Mouse (Mus musculus) 3T3-L1 (cell line): ENCODE results near the gene Stx8.

Source experiments
- DNase-seq: peaks from one replicate; pipeline ENCODE4 v3.0.0-alpha.2; 2015; ENCODE audit warnings: low read depth, low spot score

Gene Stx8

DNA sequence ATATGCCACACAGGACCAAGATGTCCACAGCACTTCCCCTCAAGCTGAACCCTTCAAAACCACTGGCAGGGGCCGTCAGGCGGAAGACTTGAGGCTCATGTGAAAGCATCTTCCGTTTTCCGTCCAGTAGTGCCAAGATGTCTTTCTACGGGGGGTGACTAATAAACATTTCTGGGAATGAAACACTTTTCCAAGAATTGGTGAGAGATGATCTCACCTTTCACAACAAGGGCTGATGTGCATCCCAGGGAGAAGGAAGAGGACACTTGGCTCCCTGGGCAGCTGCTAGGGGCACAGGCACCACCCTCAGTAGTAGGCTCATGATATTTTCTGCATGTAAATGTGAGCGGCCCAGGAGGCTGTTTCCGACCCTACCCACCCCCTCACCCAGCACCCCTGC, 256.2 kb downstream of the Stx8 start:
- DNase-seq: peak; percentile 91

DNA sequence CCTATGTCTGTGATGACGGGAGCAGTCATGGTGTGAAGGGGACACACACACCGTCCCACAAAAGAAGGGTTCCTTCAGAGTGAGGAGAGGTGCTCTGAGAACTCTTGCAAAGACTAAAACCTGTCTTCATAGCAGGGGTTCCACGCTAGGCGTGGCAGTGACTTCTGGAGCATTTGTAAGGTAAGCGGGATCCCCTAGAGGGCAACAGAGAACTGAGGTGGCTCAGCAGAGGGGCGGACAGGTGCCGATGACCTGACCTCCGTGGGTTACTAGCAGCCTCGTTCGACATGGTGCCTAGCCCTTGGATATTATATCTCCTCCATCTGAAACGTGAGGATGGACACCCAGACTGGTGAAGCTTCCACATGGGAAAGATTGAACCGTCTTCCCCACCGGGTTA, 257.1 kb downstream of the Stx8 start:
- no peak for DNase-seq

DNA sequence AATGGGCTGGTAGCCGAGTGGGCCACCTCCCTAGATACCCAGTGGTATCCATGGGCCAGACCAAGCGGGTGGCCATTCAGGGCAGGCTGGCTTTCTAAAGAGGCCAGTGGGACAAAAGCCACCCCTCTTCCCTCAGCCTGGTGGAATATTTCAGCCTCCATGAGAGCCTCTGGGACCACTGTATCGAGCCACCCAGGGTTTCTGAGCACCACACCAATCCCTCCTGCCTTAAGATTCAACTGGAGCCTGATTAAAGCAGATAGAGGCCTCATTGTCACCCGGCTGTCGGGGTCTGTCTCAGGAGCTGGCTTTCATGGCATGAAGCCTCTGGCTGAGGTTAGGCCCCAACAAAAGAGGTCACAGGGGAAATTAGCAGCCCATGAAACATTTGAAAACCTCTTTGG, 260.7 kb downstream of the Stx8 start:
- no peak for DNase-seq

DNA sequence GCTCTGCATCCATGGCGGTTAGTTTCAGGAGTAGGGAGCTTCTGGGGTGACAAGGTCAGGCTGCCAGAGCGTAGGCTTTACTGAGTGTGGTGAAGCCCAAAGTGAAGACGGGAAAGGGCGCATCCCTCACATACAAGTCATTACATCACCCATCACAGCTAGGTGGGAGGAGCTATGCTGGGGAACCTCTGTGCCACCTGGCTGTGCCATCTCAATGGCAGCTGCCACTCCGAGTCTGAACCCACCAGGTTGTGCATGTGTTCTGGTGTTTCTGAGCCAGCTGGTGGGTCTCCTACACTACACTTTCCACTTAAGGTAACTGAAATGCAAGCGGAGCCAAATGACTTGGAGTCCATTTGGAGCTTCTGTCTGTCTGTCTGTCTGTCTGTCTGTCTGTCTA, 261.8 kb downstream of the Stx8 start:
- no peak for DNase-seq

DNA sequence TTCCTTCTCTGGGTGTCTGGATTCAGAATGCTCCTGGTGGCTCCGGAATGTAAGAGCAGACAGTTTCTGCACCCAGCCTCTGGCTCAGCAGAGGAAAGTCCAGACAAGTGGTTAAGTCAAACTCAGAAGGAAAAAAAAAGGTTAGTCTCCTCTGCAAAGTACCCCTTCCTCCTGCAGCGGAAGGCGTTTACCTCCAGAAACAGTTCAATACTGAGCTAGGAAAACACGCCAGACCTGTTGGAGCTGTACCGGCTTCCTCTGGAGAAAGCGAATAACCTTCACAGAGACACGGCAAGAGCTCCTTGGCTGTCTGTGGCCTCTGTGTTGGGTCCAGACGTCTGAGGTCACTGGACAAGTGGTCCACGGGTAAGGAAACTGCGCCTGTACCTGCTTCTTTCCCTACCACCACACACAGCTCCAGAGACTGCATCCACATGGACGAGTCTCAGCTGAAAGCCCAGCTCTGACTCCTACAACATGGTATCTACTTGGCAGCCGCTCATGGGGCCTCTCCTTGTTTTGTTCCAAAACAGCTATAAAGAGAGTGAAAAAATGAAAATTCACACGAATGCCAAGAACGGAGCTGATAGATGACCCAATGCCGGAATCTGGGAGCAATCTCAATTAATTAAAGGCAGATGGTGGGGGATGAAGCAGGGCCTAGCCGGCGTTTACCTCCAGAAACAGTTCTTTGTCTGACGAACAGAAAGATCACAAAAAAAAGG, 263.1 kb downstream of the Stx8 start:
- peak; percentile 88 for DNase-seq

DNA sequence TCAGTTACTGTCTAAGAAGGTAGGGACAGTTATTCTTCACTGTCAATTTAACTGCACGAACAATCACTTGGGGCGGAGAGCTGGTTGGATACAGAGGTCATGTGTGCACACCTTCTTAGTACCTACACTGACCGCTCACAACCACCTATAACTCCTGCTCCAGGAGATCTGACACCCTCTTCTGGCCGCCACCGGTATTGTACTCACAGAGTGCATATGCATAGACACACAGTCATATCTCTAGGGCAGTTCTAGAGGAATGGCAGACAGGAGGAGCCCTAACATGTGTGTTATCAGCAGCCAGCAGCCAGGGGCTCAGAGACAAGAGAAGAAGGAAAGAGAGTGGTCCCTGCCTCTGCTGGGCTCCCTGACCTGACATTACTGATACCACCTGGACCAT, 265.6 kb downstream of the Stx8 start:
- no peak for DNase-seq

DNA sequence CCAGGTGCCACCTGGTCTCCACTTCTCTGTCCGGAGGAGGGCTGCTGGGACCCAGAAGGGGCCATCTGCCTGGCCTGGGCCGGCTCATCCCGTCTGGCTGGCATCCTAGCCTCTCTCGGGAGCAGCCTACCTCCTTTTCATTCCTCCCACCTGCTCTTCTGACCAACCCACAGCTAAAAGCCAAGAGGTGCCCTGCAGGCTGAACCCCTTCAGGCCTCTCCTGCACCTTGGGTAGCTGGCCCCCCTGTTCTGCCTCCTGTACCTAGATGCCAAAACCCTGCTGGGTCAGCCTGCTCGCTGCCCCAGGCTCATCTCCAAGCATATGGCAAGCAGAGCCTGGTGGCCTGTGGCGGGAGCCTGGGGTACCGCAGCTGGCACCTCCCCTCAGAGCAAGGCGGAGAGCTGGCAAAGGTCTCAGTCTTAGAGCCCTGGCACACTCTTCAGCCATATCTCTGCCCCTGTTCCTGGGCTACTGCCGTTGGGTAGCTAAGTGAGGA, 267.5 kb downstream of the Stx8 start:
- DNase-seq: no peak

DNA sequence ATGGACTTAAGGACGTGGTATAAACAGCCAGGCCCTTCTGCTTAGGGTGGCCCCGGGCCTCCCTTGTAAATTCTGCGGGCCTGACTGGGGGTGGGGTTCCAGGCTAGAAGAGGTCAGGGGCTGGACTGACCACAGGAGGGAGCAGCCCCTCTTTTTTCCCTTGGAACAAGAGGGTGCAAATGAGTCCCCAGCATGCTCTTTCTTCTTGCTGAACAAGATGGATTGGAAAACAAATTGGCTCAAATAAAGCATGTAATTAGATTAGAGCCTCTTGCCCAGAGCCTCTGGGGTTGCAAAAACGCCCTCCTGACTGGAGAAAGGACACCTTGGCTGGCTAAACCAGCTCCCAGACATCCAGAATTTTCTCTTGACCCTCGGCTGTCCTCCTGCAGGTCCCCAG, 273.8 kb downstream of the Stx8 start:
- DNase-seq: no peak

DNA sequence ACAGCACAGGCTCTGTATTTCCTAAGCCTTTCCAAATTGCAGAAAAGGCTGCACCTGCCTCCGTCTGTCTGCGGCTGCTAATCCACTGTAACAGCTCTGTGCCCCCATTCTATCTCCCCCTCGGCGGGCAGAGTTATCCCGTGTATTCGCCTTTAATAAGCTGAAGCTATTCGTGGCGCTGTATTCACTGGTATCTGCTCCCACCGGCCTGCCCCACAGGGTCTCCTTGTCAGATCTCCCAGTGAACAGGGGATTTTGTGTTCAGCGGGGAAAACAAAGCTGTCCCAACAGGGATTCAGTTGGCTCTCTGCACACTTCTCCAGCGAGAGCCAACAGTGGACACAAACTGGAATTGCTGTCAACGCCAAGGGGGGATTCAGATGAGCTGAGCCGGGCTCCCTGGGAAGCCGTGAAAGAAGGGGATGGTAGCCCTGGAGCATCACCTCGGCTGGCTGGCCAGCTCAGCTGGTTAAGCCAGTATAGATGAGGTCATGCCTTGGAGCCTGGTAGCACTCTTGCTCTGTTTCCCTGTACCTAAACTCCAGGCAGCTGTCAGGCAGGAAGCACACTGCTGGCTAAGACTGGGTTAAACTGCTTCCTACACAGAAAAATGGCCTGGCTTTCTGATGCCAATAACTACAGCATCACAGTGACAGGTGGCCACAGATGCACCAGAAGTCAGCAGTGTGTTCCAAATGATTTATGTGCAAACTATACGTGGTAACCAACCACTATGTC, 278.4 kb downstream of the Stx8 start:
- DNase-seq: no peak

DNA sequence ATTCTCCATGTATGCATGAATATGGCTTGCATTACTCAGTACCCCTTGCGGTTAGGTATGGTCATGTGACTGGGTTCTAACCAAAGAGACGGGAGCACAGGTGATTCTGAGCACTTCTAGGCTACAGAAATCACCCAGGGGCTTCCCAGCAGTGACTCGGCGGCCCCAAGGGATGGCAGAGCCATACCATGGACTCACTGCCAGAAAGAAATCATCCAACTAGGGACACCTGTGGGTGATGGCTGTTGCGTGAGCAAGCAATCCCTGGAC, 278.9 kb downstream of the Stx8 start:
- no peak for DNase-seq

DNA sequence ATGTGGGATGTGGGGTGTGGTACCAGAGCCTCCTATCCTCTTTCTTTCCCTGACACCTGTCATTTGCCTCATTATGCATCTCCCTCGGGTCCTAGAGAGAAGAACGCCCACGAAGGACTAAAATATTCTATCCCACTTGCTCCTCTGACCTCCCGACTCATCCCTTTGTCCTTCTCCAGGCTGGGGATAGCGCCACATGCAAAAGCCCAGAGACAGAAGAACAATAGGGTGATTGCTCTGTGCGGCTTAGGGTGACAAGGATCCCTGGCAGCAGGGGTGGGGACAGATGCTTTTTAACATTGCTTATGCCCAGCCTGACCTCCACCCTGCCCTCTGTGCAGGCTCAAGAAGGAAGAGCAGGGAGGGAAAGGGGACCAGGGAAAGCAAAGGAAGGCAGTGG, 281.9 kb downstream of the Stx8 start:
- no peak for DNase-seq

DNA sequence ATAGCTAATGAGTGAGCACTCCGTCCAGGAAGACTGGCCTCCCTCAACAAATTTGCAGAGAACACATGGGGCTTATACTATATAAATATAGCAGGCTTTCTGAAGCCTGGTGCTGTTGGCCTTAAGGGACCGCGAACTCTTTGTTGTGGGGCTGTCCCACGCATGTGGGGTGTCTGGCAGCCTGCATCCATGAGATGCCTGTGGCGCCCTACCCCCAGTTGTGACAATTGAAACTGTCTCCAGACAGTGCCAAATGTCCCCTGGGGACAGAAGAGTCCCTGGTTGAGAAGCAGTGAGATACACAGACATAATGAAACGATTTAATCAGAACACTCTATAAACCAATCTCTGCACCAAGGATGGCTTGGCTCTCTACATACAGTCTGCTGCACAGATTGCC, 284.1 kb downstream of the Stx8 start:
- no peak for DNase-seq

DNA sequence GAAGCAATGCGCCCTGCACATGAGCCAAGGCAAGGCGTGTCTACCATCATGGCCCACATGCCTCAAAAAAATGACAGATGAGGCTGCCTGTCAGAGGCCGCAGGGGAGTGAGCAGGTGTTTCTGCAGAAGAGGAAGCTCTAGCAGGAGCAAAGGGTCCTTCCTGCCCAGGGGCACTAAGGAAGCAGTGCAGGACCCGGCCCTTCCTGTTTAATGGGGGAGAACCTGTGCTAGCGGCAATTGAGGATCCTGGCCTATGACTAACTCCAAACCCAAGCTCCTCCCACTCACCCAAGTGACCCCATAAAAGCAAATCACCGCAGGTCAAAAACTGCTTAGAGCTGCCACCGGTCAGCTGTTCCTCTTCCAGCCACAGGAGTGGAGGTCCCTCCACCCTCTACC, 287.5 kb downstream of the Stx8 start:
- no peak for DNase-seq
